Mouse (Mus musculus): ENCODE measurements around the gene Mfng. TPM values are rescaled to one million over a fixed set of nuclear protein-coding genes. Genes with fewer than 3 reads are reported as not detected.

Gene Mfng
- polyA plus RNA-seq, 1 experiment from 2014 or later, result 10.3 TPM

- WGBS, result 2% methylated on average over 5 of the region's 5 CpGs
These were observed 29.1 kb downstream of the Mfng start for GRCm38 (mm10) chr15:78744206-78744605.

GRCm38 (mm10) chr15:78742831-78743230 is 30.4 kb downstream of the Mfng start:
- WGBS, result 87% methylated on average over 5 of the region's 10 CpGs
- no peaks in the 10 kb centered on the region for H3K9me3 ChIP-seq
- peaks cover 21% of the 10 kb centered on the region; the same call in 1 of the 2 replicates for H3K27me3 ChIP-seq (ENCODE audit: insufficient read depth, poor library complexity, severe bottlenecking)
- no peak overlapping the region for H3K27ac ChIP-seq
- no peaks in the 10 kb centered on the region for H3K36me3 ChIP-seq
- no peak overlapping the region for H3K4me3 ChIP-seq
- no peak for DNase-seq (ENCODE audit: low spot score)
- H3K4me1 ChIP-seq, result no peaks in the 10 kb centered on the region

More at GRCm38 (mm10) chr15:78744206-78744605, 29.1 kb downstream of the Mfng start:
- H3K9me3 ChIP-seq, result no peaks in the 10 kb centered on the region
- DNase-seq (ENCODE audit: low spot score), result peak; percentile 83
- H3K27me3 ChIP-seq (ENCODE audit: insufficient read depth, poor library complexity, severe bottlenecking), result peaks cover 21% of the 10 kb centered on the region; the same call in 1 of the 2 replicates
- no peaks in the 10 kb centered on the region for H3K36me3 ChIP-seq
- no peak overlapping the region for H3K27ac ChIP-seq
- H3K4me3 ChIP-seq, result no peak overlapping the region
- H3K4me1 ChIP-seq, result no peaks in the 10 kb centered on the region

GRCm38 (mm10) chr15:78740662-78741061 is 32.6 kb downstream of the Mfng start:
- H3K36me3 ChIP-seq, result no peaks in the 10 kb centered on the region
- 58% methylated on average over 12 of the region's 12 CpGs for WGBS
- 0 out of 2 replicates have a peak, but pooled peaks cover 7% of the 10 kb centered on the region for H3K4me1 ChIP-seq
- DNase-seq (ENCODE audit: low spot score), result no peak
- peaks cover 41% of the 10 kb centered on the region for H3K27me3 ChIP-seq (ENCODE audit: insufficient read depth, poor library complexity, severe bottlenecking)
- no peaks in the 10 kb centered on the region for H3K9me3 ChIP-seq
- no peak overlapping the region for H3K27ac ChIP-seq
- H3K4me3 ChIP-seq, result no peak overlapping the region

- peaks cover 40% of the 10 kb centered on the region for H3K27me3 ChIP-seq (ENCODE audit: insufficient read depth, poor library complexity, severe bottlenecking)
- H3K4me3 ChIP-seq, result no peak overlapping the region
- H3K36me3 ChIP-seq, result no peaks in the 10 kb centered on the region
- H3K27ac ChIP-seq, result no peak overlapping the region
- 41% methylated on average over 6 of the region's 6 CpGs for WGBS
- no peaks in the 10 kb centered on the region for H3K9me3 ChIP-seq
- H3K4me1 ChIP-seq, result peaks cover 9% of the 10 kb centered on the region; the same call in 1 of the 2 replicates
- DNase-seq (ENCODE audit: low spot score), result no peak
These were observed 36.1 kb downstream of the Mfng start for GRCm38 (mm10) chr15:78737146-78737545.

GRCm38 (mm10) chr15:78736681-78737100 is 36.6 kb downstream of the Mfng start:
- H3K36me3 ChIP-seq, result no peaks in the 10 kb centered on the region
- WGBS, result 38% methylated on average over 7 of the region's 7 CpGs

GRCm38 (mm10) chr15:78736181-78736579 is 37.1 kb downstream of the Mfng start:
- no peak for DNase-seq (ENCODE audit: low spot score)
- Histone ChIP-seq H3K4me1 (peaks cover 9% of the 10 kb centered on the region; the same call in 1 of the 2 replicates), H3K27ac (no peak overlapping the region), H3K27me3 (ENCODE audit: insufficient read depth, poor library complexity, severe bottlenecking) (peaks cover 46% of the 10 kb centered on the region), H3K9me3 (no peaks in the 10 kb centered on the region), H3K4me3 (no peak overlapping the region), H3K36me3 (no peaks in the 10 kb centered on the region)
- 59% methylated on average over 3 of the region's 3 CpGs for WGBS

More at GRCm38 (mm10) chr15:78736681-78737100, 36.6 kb downstream of the Mfng start:
- Histone ChIP-seq H3K4me1 (peaks cover 9% of the 10 kb centered on the region; the same call in 1 of the 2 replicates), H3K4me3 (no peak overlapping the region), H3K27me3 (ENCODE audit: insufficient read depth, poor library complexity, severe bottlenecking) (peaks cover 44% of the 10 kb centered on the region), H3K9me3 (no peaks in the 10 kb centered on the region), H3K27ac (no peak overlapping the region)
- DNase-seq (ENCODE audit: low spot score), result no peak

GRCm38 (mm10) chr15:78735431-78736180 is 37.7 kb downstream of the Mfng start:
- no peak for DNase-seq (ENCODE audit: low spot score)
- Histone ChIP-seq H3K27ac (no peak overlapping the region), H3K36me3 (no peaks in the 10 kb centered on the region), H3K4me1 (peaks cover 9% of the 10 kb centered on the region; the same call in 1 of the 2 replicates), H3K9me3 (no peaks in the 10 kb centered on the region), H3K27me3 (ENCODE audit: insufficient read depth, poor library complexity, severe bottlenecking) (peaks cover 48% of the 10 kb centered on the region), H3K4me3 (no peak overlapping the region)
- WGBS, result 41% methylated on average over 17 of the region's 17 CpGs

GRCm38 (mm10) chr15:78731830-78732229 is 41.4 kb downstream of the Mfng start:
- DNase-seq (ENCODE audit: low spot score), result no peak
- H3K27ac ChIP-seq, result no peak overlapping the region
- peaks cover 45% of the 10 kb centered on the region for H3K27me3 ChIP-seq (ENCODE audit: insufficient read depth, poor library complexity, severe bottlenecking)
- H3K9me3 ChIP-seq, result no peaks in the 10 kb centered on the region
- 54% methylated on average over 4 of the region's 4 CpGs for WGBS
- H3K4me3 ChIP-seq, result no peak overlapping the region
- no peaks in the 10 kb centered on the region for H3K36me3 ChIP-seq
- peaks cover 6% of the 10 kb centered on the region; the same call in 1 of the 2 replicates for H3K4me1 ChIP-seq

GRCm38 (mm10) chr15:78730315-78731049 is 42.8 kb downstream of the Mfng start:
- H3K36me3 ChIP-seq, result no peaks in the 10 kb centered on the region
- H3K27me3 ChIP-seq (ENCODE audit: insufficient read depth, poor library complexity, severe bottlenecking), result peaks cover 44% of the 10 kb centered on the region; the same call in 1 of the 2 replicates
- no peak overlapping the region for H3K4me3 ChIP-seq
- DNase-seq (ENCODE audit: low spot score), result no peak
- WGBS, result 67% methylated on average over 12 of the region's 12 CpGs
- peaks cover 2% of the 10 kb centered on the region; the same call in 1 of the 2 replicates for H3K4me1 ChIP-seq
- H3K27ac ChIP-seq, result no peak overlapping the region
- no peaks in the 10 kb centered on the region for H3K9me3 ChIP-seq

GRCm38 (mm10) chr15:78726697-78727096 is 46.6 kb downstream of the Mfng start:
- DNase-seq (ENCODE audit: low spot score), result no peak
- H3K9me3 ChIP-seq, result no peaks in the 10 kb centered on the region
- 60% methylated on average over 7 of the region's 7 CpGs for WGBS
- peaks cover 56% of the 10 kb centered on the region; the same call in 1 of the 2 replicates for H3K27me3 ChIP-seq (ENCODE audit: insufficient read depth, poor library complexity, severe bottlenecking)
- H3K27ac ChIP-seq, result no peak overlapping the region
- H3K4me1 ChIP-seq, result no peaks in the 10 kb centered on the region
- H3K4me3 ChIP-seq, result no peak overlapping the region
- no peaks in the 10 kb centered on the region for H3K36me3 ChIP-seq

- Histone ChIP-seq H3K36me3 (no peaks in the 10 kb centered on the region), H3K27ac (no peak overlapping the region), H3K9me3 (no peaks in the 10 kb centered on the region), H3K4me3 (no peak overlapping the region), H3K27me3 (ENCODE audit: insufficient read depth, poor library complexity, severe bottlenecking) (peaks cover 88% of the 10 kb centered on the region), H3K4me1 (peaks cover 29% of the 10 kb centered on the region)
- 51% methylated on average over 7 of the region's 7 CpGs for WGBS
- no peak for DNase-seq (ENCODE audit: low spot score)
These were observed 52.7 kb downstream of the Mfng start for GRCm38 (mm10) chr15:78720532-78720931.

GRCm38 (mm10) chr15:78720094-78720493 is 53.2 kb downstream of the Mfng start:
- Histone ChIP-seq H3K36me3 (no peaks in the 10 kb centered on the region), H3K9me3 (no peaks in the 10 kb centered on the region), H3K4me3 (no peak overlapping the region), H3K27me3 (ENCODE audit: insufficient read depth, poor library complexity, severe bottlenecking) (peaks cover 88% of the 10 kb centered on the region), H3K4me1 (peaks cover 29% of the 10 kb centered on the region), H3K27ac (no peak overlapping the region)
- 2% methylated on average over 16 of the region's 16 CpGs for WGBS
- DNase-seq (ENCODE audit: low spot score), result no peak

GRCm38 (mm10) chr15:78719416-78719815 is 53.9 kb downstream of the Mfng start:
- Histone ChIP-seq H3K27me3 (ENCODE audit: insufficient read depth, poor library complexity, severe bottlenecking) (peaks cover 88% of the 10 kb centered on the region), H3K4me3 (peak overlapping the region; percentile 64; the same call in 1 of the 2 replicates), H3K27ac (no peak overlapping the region), H3K9me3 (no peaks in the 10 kb centered on the region), H3K4me1 (peaks cover 29% of the 10 kb centered on the region), H3K36me3 (no peaks in the 10 kb centered on the region)
- 7% methylated on average over 14 of the region's 14 CpGs for WGBS
- no peak for DNase-seq (ENCODE audit: low spot score)
